Mouse (Mus musculus) heart, postnatal 0 days (tissue): ENCODE data around the gene Tor1a.

Experiments
- CTCF ChIP-seq: IDR thresholded peaks from 2 replicates; pipeline ENCODE4 v1.5.1; 2016; ENCODE audit warnings: antibody characterized with exemption, control low read depth, low read depth
- EP300 ChIP-seq: IDR thresholded peaks from 2 replicates; pipeline ENCODE4 v1.6.1; 2016; ENCODE audit warnings: antibody characterized with exemption, low read depth

DNA sequence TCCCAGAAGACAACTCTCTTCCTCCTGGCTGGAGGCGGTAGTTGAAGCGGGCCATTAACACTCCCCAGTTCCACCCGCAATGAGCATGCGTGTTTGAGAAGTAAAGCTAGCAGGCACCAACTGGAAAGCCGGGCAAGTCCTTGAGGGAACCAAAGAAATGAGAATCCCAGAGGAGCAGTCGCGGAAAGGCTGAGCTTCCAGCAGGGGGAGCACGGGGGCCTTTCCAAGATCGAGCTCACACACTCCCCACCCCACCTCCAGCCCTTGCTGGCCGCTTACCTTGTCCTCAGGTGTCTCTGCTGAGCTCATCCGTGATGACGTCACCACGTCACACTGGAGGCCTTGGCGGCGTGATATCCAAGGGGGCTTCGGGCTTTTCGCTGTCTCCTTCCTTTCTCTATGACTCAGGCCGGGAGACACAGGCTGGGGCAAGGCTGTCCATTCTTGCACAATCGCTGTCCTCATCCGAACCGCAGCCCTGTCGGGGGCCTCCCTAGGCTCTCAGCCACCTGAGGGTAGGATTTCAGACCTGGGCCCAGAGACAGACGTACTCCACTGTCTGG, 38.2 kb downstream of the Tor1a start, which contains the start of gene Ptges:
- no peak for TF ChIP-seq EP300
- peak; percentile 51 for TF ChIP-seq CTCF
